Mouse (Mus musculus): Measurements from ENCODE around the gene Napsa. TPM values are rescaled to one million over a fixed set of nuclear protein-coding genes. Genes with fewer than 3 reads are reported as not detected.

Napsa gene
- polyA plus RNA-seq, 1 experiment from 2014 or later, result 1.9 TPM

GRCm38 (mm10) chr7:44595131-44595561 is 23.0 kb downstream of the Napsa start:
- H3K27me3 ChIP-seq (ENCODE audit: control insufficient read depth, insufficient read depth, low read depth, low read length), result peaks cover 5% of the 10 kb centered on the region
- H3K27ac ChIP-seq (ENCODE audit: low read length), result no peak overlapping the region
- no peak overlapping the region for H3K9ac ChIP-seq (ENCODE audit: low read depth, low read length)
- no peak overlapping the region for H3K4me3 ChIP-seq (ENCODE audit: low read depth, low read length)
- peaks cover 3% of the 10 kb centered on the region; the same call in 1 of the 2 replicates for H3K36me3 ChIP-seq (ENCODE audit: control insufficient read depth, insufficient read depth, low read length)
- H3K9me3 ChIP-seq (replicated peaks; ENCODE audit: control insufficient read depth, low read length, poor library complexity, severe bottlenecking), result no peaks in the 10 kb centered on the region
- 96% methylated on average over 20 of the region's 20 CpGs for WGBS
- no peak for ATAC-seq
- peaks cover 29% of the 10 kb centered on the region for H3K4me1 ChIP-seq (ENCODE audit: control insufficient read depth, insufficient read depth, low read length)
- H3K4me2 ChIP-seq (ENCODE audit: low read length), result no peak overlapping the region

GRCm38 (mm10) chr7:44596051-44596450 is 23.9 kb downstream of the Napsa start:
- H3K27me3 ChIP-seq (ENCODE audit: control insufficient read depth, insufficient read depth, low read depth, low read length), result peaks cover 5% of the 10 kb centered on the region
- H3K9ac ChIP-seq (ENCODE audit: low read depth, low read length), result no peak overlapping the region
- H3K4me1 ChIP-seq (ENCODE audit: control insufficient read depth, insufficient read depth, low read length), result peaks cover 29% of the 10 kb centered on the region
- H3K9me3 ChIP-seq (replicated peaks; ENCODE audit: control insufficient read depth, low read length, poor library complexity, severe bottlenecking), result no peaks in the 10 kb centered on the region
- H3K4me2 ChIP-seq (ENCODE audit: low read length), result no peak overlapping the region
- peaks cover 3% of the 10 kb centered on the region; the same call in 1 of the 2 replicates for H3K36me3 ChIP-seq (ENCODE audit: control insufficient read depth, insufficient read depth, low read length)
- H3K27ac ChIP-seq (ENCODE audit: low read length), result no peak overlapping the region
- H3K4me3 ChIP-seq (ENCODE audit: low read depth, low read length), result no peak overlapping the region
- 87% methylated on average over 6 of the region's 6 CpGs for WGBS
- no peak for ATAC-seq

GRCm38 (mm10) chr7:44596996-44597538 is 24.9 kb downstream of the Napsa start:
- Histone ChIP-seq H3K9ac (ENCODE audit: low read depth, low read length) (no peak overlapping the region), H3K4me3 (ENCODE audit: low read depth, low read length) (no peak overlapping the region), H3K27me3 (ENCODE audit: control insufficient read depth, insufficient read depth, low read depth, low read length) (peaks cover 2% of the 10 kb centered on the region), H3K9me3 (replicated peaks; ENCODE audit: control insufficient read depth, low read length, poor library complexity, severe bottlenecking) (no peaks in the 10 kb centered on the region), H3K36me3 (ENCODE audit: control insufficient read depth, insufficient read depth, low read length) (peaks cover 3% of the 10 kb centered on the region; the same call in 1 of the 2 replicates), H3K4me2 (ENCODE audit: low read length) (no peak overlapping the region), H3K4me1 (ENCODE audit: control insufficient read depth, insufficient read depth, low read length) (peaks cover 22% of the 10 kb centered on the region), H3K27ac (ENCODE audit: low read length) (no peak overlapping the region)
- WGBS, result 56% methylated on average over 5 of the region's 5 CpGs
- ATAC-seq, result no peak

- ATAC-seq, result no peak
- Histone ChIP-seq H3K27me3 (ENCODE audit: control insufficient read depth, insufficient read depth, low read depth, low read length) (peaks cover 6% of the 10 kb centered on the region), H3K36me3 (ENCODE audit: control insufficient read depth, insufficient read depth, low read length) (peaks cover 3% of the 10 kb centered on the region; the same call in 1 of the 2 replicates), H3K4me1 (ENCODE audit: control insufficient read depth, insufficient read depth, low read length) (peaks cover 16% of the 10 kb centered on the region), H3K4me2 (ENCODE audit: low read length) (no peak overlapping the region), H3K4me3 (ENCODE audit: low read depth, low read length) (no peak overlapping the region), H3K9ac (ENCODE audit: low read depth, low read length) (no peak overlapping the region), H3K27ac (ENCODE audit: low read length) (no peak overlapping the region), H3K9me3 (replicated peaks; ENCODE audit: control insufficient read depth, low read length, poor library complexity, severe bottlenecking) (no peaks in the 10 kb centered on the region)
- WGBS, result 91% methylated on average over 4 of the region's 4 CpGs
Measured at GRCm38 (mm10) chr7:44597666-44598065, 25.5 kb downstream of the Napsa start.

- H3K4me2 ChIP-seq (ENCODE audit: low read length), result no peak overlapping the region
- WGBS, result 84% methylated on average over 11 of the region's 12 CpGs
- no peak overlapping the region for H3K9ac ChIP-seq (ENCODE audit: low read depth, low read length)
- no peak for ATAC-seq
- no peaks in the 10 kb centered on the region for H3K9me3 ChIP-seq (replicated peaks; ENCODE audit: control insufficient read depth, low read length, poor library complexity, severe bottlenecking)
- H3K36me3 ChIP-seq (ENCODE audit: control insufficient read depth, insufficient read depth, low read length), result peaks cover 3% of the 10 kb centered on the region; the same call in 1 of the 2 replicates
- H3K4me3 ChIP-seq (ENCODE audit: low read depth, low read length), result no peak overlapping the region
- H3K27me3 ChIP-seq (ENCODE audit: control insufficient read depth, insufficient read depth, low read depth, low read length), result peaks cover 11% of the 10 kb centered on the region; the same call in 1 of the 2 replicates
- H3K4me1 ChIP-seq (ENCODE audit: control insufficient read depth, insufficient read depth, low read length), result peaks cover 10% of the 10 kb centered on the region
- H3K27ac ChIP-seq (ENCODE audit: low read length), result no peak overlapping the region
Measured at GRCm38 (mm10) chr7:44598336-44598735, 26.2 kb downstream of the Napsa start.

- H3K4me3 ChIP-seq (ENCODE audit: low read depth, low read length), result no peak overlapping the region
- no peaks in the 10 kb centered on the region for H3K9me3 ChIP-seq (replicated peaks; ENCODE audit: control insufficient read depth, low read length, poor library complexity, severe bottlenecking)
- H3K36me3 ChIP-seq (ENCODE audit: control insufficient read depth, insufficient read depth, low read length), result peaks cover 2% of the 10 kb centered on the region; the same call in 1 of the 2 replicates
- peaks cover 25% of the 10 kb centered on the region for H3K27me3 ChIP-seq (ENCODE audit: control insufficient read depth, insufficient read depth, low read depth, low read length)
- H3K9ac ChIP-seq (ENCODE audit: low read depth, low read length), result no peak overlapping the region
- 87% methylated on average over 10 of the region's 10 CpGs for WGBS
- H3K4me2 ChIP-seq (ENCODE audit: low read length), result no peak overlapping the region
- H3K4me1 ChIP-seq (ENCODE audit: control insufficient read depth, insufficient read depth, low read length), result no peaks in the 10 kb centered on the region
- H3K27ac ChIP-seq (ENCODE audit: low read length), result no peak overlapping the region
- ATAC-seq, result no peak
Measured at GRCm38 (mm10) chr7:44600691-44601262, 28.6 kb downstream of the Napsa start.

GRCm38 (mm10) chr7:44601646-44602045 is 29.5 kb downstream of the Napsa start:
- Histone ChIP-seq H3K27me3 (ENCODE audit: control insufficient read depth, insufficient read depth, low read depth, low read length) (peaks cover 31% of the 10 kb centered on the region), H3K36me3 (ENCODE audit: control insufficient read depth, insufficient read depth, low read length) (no peaks in the 10 kb centered on the region), H3K9me3 (replicated peaks; ENCODE audit: control insufficient read depth, low read length, poor library complexity, severe bottlenecking) (no peaks in the 10 kb centered on the region), H3K9ac (ENCODE audit: low read depth, low read length) (no peak overlapping the region), H3K4me2 (ENCODE audit: low read length) (no peak overlapping the region), H3K4me1 (ENCODE audit: control insufficient read depth, insufficient read depth, low read length) (no peaks in the 10 kb centered on the region), H3K27ac (ENCODE audit: low read length) (no peak overlapping the region), H3K4me3 (ENCODE audit: low read depth, low read length) (no peak overlapping the region)
- no peak for ATAC-seq
- 18% methylated on average over 18 of the region's 19 CpGs for WGBS

GRCm38 (mm10) chr7:44602443-44602842 is 30.3 kb downstream of the Napsa start:
- ATAC-seq, result no peak

GRCm38 (mm10) chr7:44603186-44603855 is 31.1 kb downstream of the Napsa start:
- Histone ChIP-seq H3K4me2 (ENCODE audit: low read length) (no peak overlapping the region), H3K4me1 (ENCODE audit: control insufficient read depth, insufficient read depth, low read length) (no peaks in the 10 kb centered on the region)
- 3% methylated on average over 20 of the region's 20 CpGs for WGBS

More at GRCm38 (mm10) chr7:44602443-44602842, 30.3 kb downstream of the Napsa start:
- Histone ChIP-seq H3K36me3 (ENCODE audit: control insufficient read depth, insufficient read depth, low read length) (no peaks in the 10 kb centered on the region), H3K4me3 (ENCODE audit: low read depth, low read length) (no peak overlapping the region), H3K9me3 (replicated peaks; ENCODE audit: control insufficient read depth, low read length, poor library complexity, severe bottlenecking) (no peaks in the 10 kb centered on the region), H3K4me2 (ENCODE audit: low read length) (no peak overlapping the region), H3K4me1 (ENCODE audit: control insufficient read depth, insufficient read depth, low read length) (no peaks in the 10 kb centered on the region), H3K27ac (ENCODE audit: low read length) (no peak overlapping the region), H3K27me3 (ENCODE audit: control insufficient read depth, insufficient read depth, low read depth, low read length) (peaks cover 31% of the 10 kb centered on the region), H3K9ac (ENCODE audit: low read depth, low read length) (no peak overlapping the region)
- 16% methylated on average over 11 of the region's 11 CpGs for WGBS

More at GRCm38 (mm10) chr7:44603186-44603855, 31.1 kb downstream of the Napsa start:
- no peaks in the 10 kb centered on the region for H3K9me3 ChIP-seq (replicated peaks; ENCODE audit: control insufficient read depth, low read length, poor library complexity, severe bottlenecking)
- ATAC-seq, result no peak
- H3K9ac ChIP-seq (ENCODE audit: low read depth, low read length), result no peak overlapping the region
- H3K4me3 ChIP-seq (ENCODE audit: low read depth, low read length), result no peak overlapping the region
- peaks cover 31% of the 10 kb centered on the region for H3K27me3 ChIP-seq (ENCODE audit: control insufficient read depth, insufficient read depth, low read depth, low read length)
- no peak overlapping the region for H3K27ac ChIP-seq (ENCODE audit: low read length)
- no peaks in the 10 kb centered on the region for H3K36me3 ChIP-seq (ENCODE audit: control insufficient read depth, insufficient read depth, low read length)

Data from midbrain, embryonic 16.5 days (tissue).